Mouse (Mus musculus): Measurements from ENCODE around the gene Pitpna. TPM values are rescaled to one million over a fixed set of nuclear protein-coding genes. Genes with fewer than 3 reads are reported as not detected.

The Pitpna gene
- total and polyA plus RNA-seq, 3 experiments, result 67.8 to 709 (median 194) TPM

DNA sequence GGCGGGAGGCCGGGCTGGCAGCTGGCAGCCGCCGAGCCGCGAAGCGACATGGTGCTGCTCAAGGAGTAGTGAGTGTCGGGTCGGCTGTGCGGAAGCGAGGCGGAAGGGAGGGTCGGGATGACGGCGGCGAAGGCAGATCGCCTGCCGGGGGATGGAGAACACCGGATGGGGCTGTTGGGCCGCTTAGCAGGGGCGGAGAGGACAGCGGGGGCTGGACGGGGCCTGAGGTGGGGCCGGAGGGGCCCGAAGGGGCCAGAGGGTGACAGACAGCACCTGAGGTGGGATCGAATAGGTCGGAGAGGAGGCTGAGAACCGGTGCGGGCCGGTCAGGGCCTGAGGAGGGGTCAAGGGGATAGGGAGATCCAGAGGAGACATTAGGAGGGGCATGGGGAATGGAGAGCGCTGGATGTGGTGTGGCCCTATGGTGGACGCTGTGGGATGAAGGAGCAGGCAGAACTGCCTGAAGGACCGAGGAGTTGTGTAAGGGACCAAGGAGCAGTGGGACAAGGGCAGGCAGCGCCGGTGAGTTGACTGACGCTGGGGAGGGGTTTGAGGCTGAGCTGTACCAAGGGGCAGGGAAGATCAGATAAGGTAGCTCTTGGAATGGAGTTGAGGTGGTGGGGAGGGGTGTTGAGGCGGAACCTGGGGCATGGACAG lies 516 bp downstream of the Pitpna start (continued):
- TF ChIP-seq SIN3A (IDR thresholded peaks at IDR 0.05; ENCODE audit: low read length), result peak; percentile 44

DNA sequence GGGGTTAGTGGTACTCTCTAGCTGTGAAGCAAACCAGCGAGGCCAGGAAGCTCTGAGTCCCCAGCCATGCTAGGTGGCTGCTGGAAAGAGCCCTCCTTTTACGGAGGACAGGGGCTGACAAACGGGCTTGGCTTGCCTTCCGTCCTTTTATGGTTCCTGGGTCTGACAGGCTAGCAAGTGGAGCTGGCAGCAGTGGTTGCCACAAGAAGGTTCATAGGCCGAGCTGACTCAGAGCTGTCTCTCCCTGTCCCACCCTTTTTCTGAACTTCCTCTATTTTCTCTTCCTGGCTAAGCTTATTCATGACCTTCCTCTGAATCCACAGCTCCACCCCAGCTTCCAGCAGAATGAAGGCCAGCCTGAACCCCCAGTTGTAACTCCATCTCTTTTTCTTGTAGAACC lies 4.7 kb downstream of the Pitpna start:
- Histone ChIP-seq H3K9me3 (replicated peaks; ENCODE audit: insufficient read depth, low read length) (no peaks in the 10 kb centered on the region), H3K36me3 (ENCODE audit: control insufficient read depth in 1 of 2, insufficient read depth in 2 of 2, low read length in 2 of 2) (peaks cover 11 to 39% of the 10 kb centered on the region in 2 experiments), H3K9ac (ENCODE audit: control insufficient read depth, low read depth, low read length, poor library complexity, severe bottlenecking) (peak overlapping the region; percentile 32; the same call in 1 of the 2 replicates), H3K4me3 (ENCODE audit: control insufficient read depth in 1 of 2, insufficient read depth in 1 of 2, low read depth in 2 of 2, low read length in 2 of 2) (no peak overlapping the region), H3K4me1 (ENCODE audit: control insufficient read depth in 1 of 2, insufficient read depth in 2 of 2, low read length in 2 of 2) (peaks cover 13 to 45% of the 10 kb centered on the region in 2 experiments), H3K27me3 (ENCODE audit: control insufficient read depth in 1 of 2, insufficient read depth in 2 of 2, low read length in 2 of 2) (no peaks in the 10 kb centered on the region), H3K27ac (ENCODE audit: control insufficient read depth, low read depth, low read length) (peak overlapping the region; percentile 50; the same call in 1 of the 2 replicates), H3K79me2 (ENCODE audit: control insufficient read depth, insufficient read depth, low read length, poor library complexity) (peaks cover 33% of the 10 kb centered on the region)
- TF ChIP-seq RCOR1 (IDR thresholded peaks at IDR 0.05; ENCODE audit: low read depth, low read length) (0 out of 2 replicates have a peak, but pooled peaks have one; percentile 14), SIN3A (IDR thresholded peaks at IDR 0.05; ENCODE audit: low read length) (peak; percentile 33; the same call in 1 of the 2 replicates), EP300 (IDR thresholded peaks at IDR 0.05; ENCODE audit: low read depth in 1 of 2, low read length in 2 of 2) (peak in 1 of 2 experiments; percentile 49; a peak in 2 of 4 replicates), ZC3H11A (IDR thresholded peaks at IDR 0.05; ENCODE audit: low read depth, low read length) (no peak)
- DNase-seq (ENCODE audit: low read depth, low spot score), result peak; percentile 85

DNA sequence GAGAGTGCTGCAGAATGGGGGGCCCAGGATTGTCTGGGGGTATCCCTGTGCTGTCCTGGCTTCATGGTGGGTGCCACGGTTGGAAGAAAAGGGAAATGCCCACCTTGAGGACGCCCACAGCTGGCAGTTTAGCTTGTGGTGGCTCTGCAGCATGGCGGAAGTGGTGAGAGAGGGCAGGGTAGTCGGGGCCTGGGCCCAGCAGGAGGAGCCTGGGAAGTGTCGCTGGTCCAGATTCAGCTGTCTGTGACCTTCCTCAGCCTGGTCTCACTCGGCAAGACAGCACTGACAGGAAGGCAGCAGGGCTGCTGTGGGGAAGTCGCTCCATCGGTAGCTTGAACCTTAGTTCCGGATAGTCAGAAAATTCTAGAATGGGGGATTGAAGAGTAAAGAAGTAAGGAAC lies 6.5 kb downstream of the Pitpna start:
- Histone ChIP-seq H3K4me1 (ENCODE audit: control insufficient read depth in 1 of 2, insufficient read depth in 2 of 2, low read length in 2 of 2) (peaks cover 13 to 37% of the 10 kb centered on the region in 2 experiments), H3K27ac (ENCODE audit: control insufficient read depth, low read depth, low read length) (no peak overlapping the region), H3K27me3 (ENCODE audit: control insufficient read depth in 1 of 2, insufficient read depth in 2 of 2, low read length in 2 of 2) (no peaks in the 10 kb centered on the region), H3K9ac (ENCODE audit: control insufficient read depth, low read depth, low read length, poor library complexity, severe bottlenecking) (no peak overlapping the region), H3K4me3 (ENCODE audit: control insufficient read depth in 1 of 2, insufficient read depth in 1 of 2, low read depth in 2 of 2, low read length in 2 of 2) (no peak overlapping the region), H3K36me3 (ENCODE audit: control insufficient read depth in 1 of 2, insufficient read depth in 2 of 2, low read length in 2 of 2) (peaks cover 18 to 35% of the 10 kb centered on the region in 2 experiments), H3K79me2 (ENCODE audit: control insufficient read depth, insufficient read depth, low read length, poor library complexity) (peaks cover 18% of the 10 kb centered on the region), H3K9me3 (replicated peaks; ENCODE audit: insufficient read depth, low read length) (no peaks in the 10 kb centered on the region)
- TF ChIP-seq POLR2AphosphoS2 (IDR thresholded peaks at IDR 0.05; ENCODE audit: low read length) (no peak), KAT2A (conservative IDR thresholded peaks at IDR 0.05; ENCODE audit: low read depth, low read length) (no peak), CHD2 (IDR thresholded peaks at IDR 0.05; ENCODE audit: low read length) (no peak), ZKSCAN1 (IDR thresholded peaks at IDR 0.05; ENCODE audit: low read depth, low read length) (no peak), JUND (IDR thresholded peaks at IDR 0.05; ENCODE audit: low read depth, low read length) (no peak), MYC (IDR thresholded peaks at IDR 0.05; ENCODE audit: low read depth, low read length) (no peak), E2F4 (IDR thresholded peaks at IDR 0.05; ENCODE audit: borderline replicate concordance, low read depth, low read length) (no peak), POLR2A (IDR thresholded peaks at IDR 0.05; ENCODE audit: control insufficient read depth in 1 of 2, insufficient read depth in 1 of 2, low read depth in 1 of 2, low read length in 2 of 2, poor library complexity in 1 of 2) (no peak)
- DNase-seq (ENCODE audit: low read depth, low spot score), result no peak

DNA sequence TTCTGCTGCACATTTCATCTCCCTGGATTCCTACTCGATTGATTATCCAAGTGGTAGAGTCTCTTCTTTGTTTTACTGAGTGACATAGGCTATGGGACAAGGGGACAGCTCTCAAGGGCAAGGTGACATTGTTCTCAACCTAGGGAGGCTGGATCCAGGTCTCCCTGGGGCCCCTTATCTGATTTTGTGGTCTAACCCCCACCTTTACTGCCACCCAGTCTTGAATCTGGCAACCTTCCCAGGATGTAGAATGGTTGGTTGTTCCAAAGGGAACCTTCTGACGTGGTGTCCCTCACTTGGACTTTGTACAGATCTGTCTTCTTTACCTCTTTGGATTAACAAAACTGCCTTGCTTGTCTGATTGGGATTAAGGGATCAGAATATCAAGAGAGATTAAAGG lies 7.5 kb downstream of the Pitpna start:
- Histone ChIP-seq H3K27ac (ENCODE audit: control insufficient read depth, low read depth, low read length) (no peak overlapping the region), H3K9me3 (replicated peaks; ENCODE audit: insufficient read depth, low read length) (no peaks in the 10 kb centered on the region), H3K36me3 (ENCODE audit: control insufficient read depth in 1 of 2, insufficient read depth in 2 of 2, low read length in 2 of 2) (peaks cover 20 to 35% of the 10 kb centered on the region in 2 experiments), H3K27me3 (ENCODE audit: control insufficient read depth in 1 of 2, insufficient read depth in 2 of 2, low read length in 2 of 2) (no peaks in the 10 kb centered on the region), H3K4me3 (ENCODE audit: control insufficient read depth in 1 of 2, insufficient read depth in 1 of 2, low read depth in 2 of 2, low read length in 2 of 2) (no peak overlapping the region), H3K79me2 (ENCODE audit: control insufficient read depth, insufficient read depth, low read length, poor library complexity) (peaks cover 10% of the 10 kb centered on the region), H3K4me1 (ENCODE audit: control insufficient read depth in 1 of 2, insufficient read depth in 2 of 2, low read length in 2 of 2) (peaks cover 13 to 36% of the 10 kb centered on the region in 2 experiments), H3K9ac (ENCODE audit: control insufficient read depth, low read depth, low read length, poor library complexity, severe bottlenecking) (no peak overlapping the region)
- peak; percentile 77 for DNase-seq (ENCODE audit: low read depth, low spot score)
- TF ChIP-seq POLR2A (IDR thresholded peaks at IDR 0.05; ENCODE audit: control insufficient read depth in 1 of 2, insufficient read depth in 1 of 2, low read depth in 1 of 2, low read length in 2 of 2, poor library complexity in 1 of 2) (no peak), RCOR1 (IDR thresholded peaks at IDR 0.05; ENCODE audit: low read depth, low read length) (peak; percentile 46; the same call in 1 of the 2 replicates), NELFE (IDR thresholded peaks at IDR 0.05; ENCODE audit: low read depth, low read length) (no peak; the same call in 1 of the 2 replicates), POLR2AphosphoS5 (IDR thresholded peaks at IDR 0.05; ENCODE audit: borderline replicate concordance, low read depth, low read length) (no peak), JUND (IDR thresholded peaks at IDR 0.05; ENCODE audit: low read depth, low read length) (no peak), SMC3 (IDR thresholded peaks at IDR 0.05; ENCODE audit: low read depth, low read length) (no peak), ZNF384 (IDR thresholded peaks at IDR 0.05; ENCODE audit: low read depth, low read length) (no peak), UBTF (IDR thresholded peaks at IDR 0.05; ENCODE audit: borderline replicate concordance, insufficient read depth, low read depth, low read length) (no peak), USF1 (IDR thresholded peaks at IDR 0.05; ENCODE audit: low read depth, low read length) (no peak), TBP (IDR thresholded peaks at IDR 0.05; ENCODE audit: low read depth, low read length) (no peak), NRF1 (IDR thresholded peaks at IDR 0.05; ENCODE audit: insufficient read depth, low read depth, low read length, poor library complexity, severe bottlenecking) (no peak), MAFK (IDR thresholded peaks at IDR 0.05; ENCODE audit: borderline replicate concordance, low read depth, low read length) (no peak), ZKSCAN1 (IDR thresholded peaks at IDR 0.05; ENCODE audit: low read depth, low read length) (no peak), MYC (IDR thresholded peaks at IDR 0.05; ENCODE audit: low read depth, low read length) (no peak), GATA1 (IDR thresholded peaks at IDR 0.05; ENCODE audit: low read depth, low read length) (peak; percentile 81)

Data from MEL (cell line).